Mouse (Mus musculus) bone marrow, adult 2 months (tissue): ENCODE results near the gene Cds1.

Experiments
- CTCF ChIP-seq: fragments of 200-500 bp; IDR thresholded peaks from 2 replicates; pipeline ENCODE4 v1.5.1; 2011; ENCODE audit warnings: low read length, control low read depth; ENCODE audit not compliant: control insufficient read depth, insufficient read depth
- POLR2A ChIP-seq: fragments of 200-500 bp; IDR thresholded peaks from 2 replicates; pipeline ENCODE4 v1.6.1; 2011; ENCODE audit warnings: low read depth, mild to moderate bottlenecking, control low read depth, low read length, borderline replicate concordance; ENCODE audit not compliant: control insufficient read depth

DNA sequence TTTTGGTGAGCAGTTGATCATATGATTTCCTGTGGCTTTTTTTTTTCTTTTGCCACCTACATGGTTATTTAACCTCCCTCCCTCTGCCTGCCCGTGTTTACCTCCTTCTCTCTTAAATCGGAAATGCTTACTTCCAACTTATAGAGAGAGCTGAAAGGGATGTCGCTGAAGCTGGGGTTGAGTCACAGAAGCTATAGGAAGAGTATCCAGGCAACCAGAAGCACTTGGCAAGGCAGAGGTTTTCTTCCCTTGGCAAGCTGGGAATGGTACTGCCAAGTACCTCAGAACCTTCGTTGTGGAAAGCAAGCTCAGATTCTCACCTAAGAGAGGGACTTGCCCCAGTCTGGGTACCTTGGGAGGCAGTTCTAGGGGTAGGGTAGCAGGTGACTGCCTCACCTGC is 3.2 kb upstream of the Cds1 start:
- TF ChIP-seq CTCF (no peak), POLR2A (no peak)
